Mouse (Mus musculus) cerebellum, adult 9-11 months (tissue): Measurements from ENCODE around the gene Adm.
"Not testable (repeated sequence)": the region's sequence is repeated elsewhere in the genome, so short reads cannot be mapped to it uniquely, and the experiment has no call there.

ENCODE experiments used
- DNase-seq: peaks from one replicate; pipeline ENCODE4 v3.0.0; 2022

The Adm gene

DNA sequence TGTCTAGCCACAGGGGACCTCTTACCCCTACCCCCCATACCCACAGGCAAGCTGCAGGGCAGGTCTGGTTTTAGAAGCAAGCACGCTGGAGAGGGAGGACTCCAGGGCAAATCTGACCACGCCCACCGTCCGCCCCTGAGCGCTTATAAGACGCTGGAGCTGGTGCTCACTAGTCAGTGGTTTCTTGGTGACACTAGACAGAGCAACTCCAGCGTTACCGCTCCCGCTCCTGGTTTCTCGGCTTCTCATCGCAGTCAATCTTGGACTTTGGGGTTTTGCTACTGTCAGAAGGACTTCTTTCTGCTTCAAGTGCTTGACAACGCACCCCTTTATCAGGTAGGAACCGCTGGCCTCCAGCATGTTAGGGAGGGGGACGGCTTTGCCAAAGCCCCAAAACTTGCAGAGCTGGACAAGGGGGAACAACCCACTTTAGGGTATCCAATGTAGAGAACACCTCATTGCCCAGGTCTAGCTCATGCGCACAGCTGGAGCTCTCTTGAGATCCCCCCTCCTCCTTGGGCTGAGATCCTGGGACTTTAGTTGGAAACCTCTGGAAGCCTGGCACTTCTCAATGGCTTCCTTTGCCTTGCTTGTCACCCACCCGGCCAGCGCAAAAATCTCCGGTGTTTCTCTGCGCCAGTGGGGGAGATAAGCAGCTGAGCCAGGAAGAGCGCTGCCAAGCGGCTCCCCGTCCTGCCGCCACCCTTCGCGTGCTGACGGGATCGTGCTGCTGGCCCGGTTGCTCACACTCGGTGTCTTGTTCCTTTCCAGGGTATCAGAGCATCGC, at the start of gene Adm:
TSS of gene Adm (plus strand) at position 176 of the 787 bp plus-strand sequence.
- DNase-seq: peak; percentile 58

DNA sequence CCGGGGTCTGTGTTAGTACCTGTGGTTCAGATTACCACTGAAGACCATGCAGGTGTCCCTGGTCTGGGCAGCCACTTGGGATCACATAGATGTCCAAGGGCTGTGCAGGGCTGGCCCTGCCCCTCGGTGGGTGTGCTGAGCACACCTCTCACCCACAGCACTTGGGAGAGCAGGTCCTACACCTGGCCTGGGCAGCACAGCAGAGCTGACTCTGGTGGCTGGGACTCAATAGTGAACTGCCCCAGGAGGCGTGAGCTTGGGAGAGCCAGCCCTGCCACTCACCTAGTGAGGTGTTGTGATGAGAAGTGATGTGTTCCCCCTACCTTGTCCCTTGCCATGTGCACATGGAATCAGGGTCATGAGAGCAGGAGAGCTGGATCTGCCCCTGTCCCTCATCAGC, 43.8 kb upstream of the Adm start:
- DNase-seq: no peak

- no peak for DNase-seq
These were observed 43.3 kb upstream of the Adm start for GRCm38 (mm10) chr7:110584159-110584558.

GRCm38 (mm10) chr7:110585250-110585649, 42.2 kb upstream of the Adm start:
- no peak for DNase-seq

DNA sequence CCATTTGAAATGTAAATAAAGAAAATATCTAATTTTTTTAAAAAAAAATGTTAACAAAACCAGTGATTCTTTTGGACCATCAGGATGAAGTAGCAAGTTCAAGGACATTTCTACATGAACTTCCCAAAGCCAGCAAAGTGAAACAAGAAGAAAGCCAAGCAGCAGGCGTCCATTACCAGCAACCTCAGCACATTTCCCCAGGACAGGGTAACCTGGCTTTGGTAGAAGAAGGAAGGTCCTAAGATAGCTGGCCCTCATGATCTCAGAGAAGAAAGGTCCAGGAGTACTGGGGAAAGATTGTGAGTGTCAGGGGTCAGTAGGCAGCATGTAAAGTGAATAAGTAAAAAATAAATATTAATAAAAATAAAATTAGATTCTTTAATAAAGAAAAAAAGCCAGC, 39.7 kb upstream of the Adm start:
- DNase-seq: no peak

DNA sequence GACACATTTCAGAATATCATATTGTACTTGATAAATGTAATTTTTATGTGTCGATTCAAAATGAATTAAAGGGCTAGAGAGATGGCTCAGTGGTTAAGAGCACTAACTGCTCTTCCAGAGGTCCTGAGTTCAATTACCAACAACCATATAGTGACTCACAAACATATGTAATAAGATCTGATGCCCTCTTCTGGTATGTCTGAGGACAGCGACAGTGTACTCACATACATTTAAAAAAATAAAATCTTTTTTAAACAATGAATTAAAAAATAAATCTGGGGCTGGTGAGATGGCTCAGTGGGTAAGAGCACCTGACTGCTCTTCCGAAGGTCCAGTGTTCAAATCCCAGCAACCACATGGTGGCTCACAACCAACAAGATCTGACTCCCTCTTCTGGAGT, 33.5 kb upstream of the Adm start:
- DNase-seq: not testable (repeated sequence)

- no peak for DNase-seq
These were observed 30.3 kb upstream of the Adm start for GRCm38 (mm10) chr7:110597141-110597540.

- no peak for DNase-seq
These were observed 22.0 kb upstream of the Adm start for GRCm38 (mm10) chr7:110605476-110605875.

GRCm38 (mm10) chr7:110606906-110607305, 20.6 kb upstream of the Adm start:
- no peak for DNase-seq

DNA sequence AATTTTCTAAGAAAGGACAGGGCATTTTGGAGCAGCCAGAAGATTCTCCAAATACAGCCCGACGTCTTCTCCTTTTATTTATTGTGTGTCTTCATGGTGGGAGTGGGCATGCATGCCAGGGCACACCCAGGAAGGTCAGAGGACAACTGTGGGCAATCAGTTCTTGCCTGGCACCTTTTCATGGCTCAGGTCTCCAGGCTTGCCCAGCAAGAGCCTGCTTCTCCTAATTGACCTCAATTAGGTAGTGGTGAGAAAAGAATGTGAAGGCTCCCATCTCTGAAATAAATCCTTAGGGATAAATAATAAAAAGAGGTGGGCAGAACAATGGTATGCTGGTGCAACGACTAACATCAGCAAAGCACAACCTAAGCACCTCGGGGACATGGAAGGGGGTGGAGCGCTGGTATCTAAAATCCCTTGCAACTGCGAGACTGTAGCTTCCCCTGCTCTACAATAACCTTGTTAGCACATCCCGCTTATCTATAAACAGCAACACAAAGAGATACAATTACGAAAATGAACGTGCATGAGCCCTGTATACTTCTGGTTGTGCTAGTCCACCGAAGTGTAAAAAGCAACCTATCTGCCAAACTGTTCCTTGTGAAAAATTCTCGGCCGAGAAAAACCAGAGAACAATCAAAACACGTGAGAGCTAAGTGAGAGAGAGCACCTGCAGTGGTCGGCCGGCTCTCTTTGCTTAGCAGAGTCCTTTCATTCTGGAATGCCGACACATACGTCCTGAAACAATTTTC, 13.9 kb upstream of the Adm start:
- DNase-seq: peak; percentile 35

- peak; percentile 85 for DNase-seq
These were observed 13.1 kb upstream of the Adm start, which contains the start of gene Sbf2 for GRCm38 (mm10) chr7:110614133-110615063. TSS of gene Sbf2 (minus strand) at chr7:110614922.

DNA sequence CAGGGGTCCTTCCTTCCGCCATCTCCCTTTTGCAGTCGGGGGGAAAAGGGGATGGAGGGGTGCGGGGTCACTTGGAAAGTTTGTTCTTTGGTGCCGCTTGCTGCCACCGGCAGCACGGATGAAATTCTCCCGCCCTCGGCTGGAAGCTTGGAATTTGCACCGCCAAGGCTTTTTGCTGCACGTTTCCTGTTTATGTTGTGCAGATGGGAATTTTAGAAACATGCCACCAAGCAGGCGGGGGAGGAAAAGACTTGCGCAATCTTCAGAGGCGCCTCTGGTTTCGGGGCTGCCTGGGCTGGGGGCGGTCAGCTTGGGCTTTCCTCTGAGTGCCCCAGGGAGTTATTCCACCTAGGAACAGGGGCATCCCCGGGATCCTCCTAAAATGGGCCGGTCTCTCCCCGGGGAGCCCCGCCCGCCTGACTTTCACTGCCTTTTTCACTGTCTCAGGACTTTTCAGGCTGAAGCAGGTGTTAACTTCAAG, 12.3 kb upstream of the Adm start:
- peak; percentile 60 for DNase-seq

DNA sequence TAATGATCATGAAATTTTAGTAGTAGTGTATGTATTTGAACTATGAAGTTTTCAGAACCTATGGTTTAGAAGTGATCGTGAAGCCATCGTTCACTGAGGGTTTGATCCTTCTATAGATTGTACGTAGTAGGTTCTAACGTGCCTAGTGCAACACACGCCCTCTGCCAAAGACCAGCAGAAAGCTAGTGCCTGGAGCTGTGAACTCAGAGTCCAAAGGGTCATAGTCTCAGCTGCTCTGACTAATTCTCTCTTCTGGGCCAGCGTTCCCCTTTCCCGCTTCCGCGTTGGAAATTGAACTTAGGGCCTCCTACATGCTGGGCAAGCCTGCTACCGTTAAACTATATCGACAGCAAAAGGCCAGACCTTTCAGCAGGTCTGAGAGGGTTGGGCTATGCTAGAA, 11.7 kb upstream of the Adm start:
- no peak for DNase-seq

DNA sequence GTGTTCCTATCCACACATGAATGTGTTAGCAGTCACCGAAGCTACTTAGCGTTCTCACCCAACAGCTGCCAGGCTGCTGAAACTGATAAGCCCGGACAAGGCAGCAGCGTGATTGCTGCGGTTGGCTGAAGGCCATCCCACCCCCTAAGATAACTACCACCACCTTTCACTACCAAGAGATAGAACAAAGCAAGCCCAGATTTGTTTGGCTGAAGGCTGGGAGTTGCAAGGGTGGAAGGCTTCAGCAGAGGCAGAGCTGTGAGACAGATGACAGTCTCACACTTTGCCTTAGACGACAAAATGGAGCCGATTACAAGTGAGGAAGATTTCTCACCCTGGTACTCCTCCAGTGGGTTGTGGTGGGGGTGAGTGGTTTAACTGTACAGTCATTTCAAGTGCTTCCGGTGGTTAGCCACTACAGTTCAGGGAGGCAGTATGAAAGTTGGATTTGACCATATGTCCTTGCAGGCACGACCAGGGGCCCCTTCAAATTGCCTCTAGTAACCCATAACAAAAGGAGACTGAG, 8.3 kb upstream of the Adm start:
- DNase-seq: no peak

GRCm38 (mm10) chr7:110624067-110624466, 3.4 kb upstream of the Adm start:
- no peak for DNase-seq

GRCm38 (mm10) chr7:110624961-110625360, 2.5 kb upstream of the Adm start:
- DNase-seq: no peak

GRCm38 (mm10) chr7:110625489-110625888, 2.0 kb upstream of the Adm start:
- no peak for DNase-seq

DNA sequence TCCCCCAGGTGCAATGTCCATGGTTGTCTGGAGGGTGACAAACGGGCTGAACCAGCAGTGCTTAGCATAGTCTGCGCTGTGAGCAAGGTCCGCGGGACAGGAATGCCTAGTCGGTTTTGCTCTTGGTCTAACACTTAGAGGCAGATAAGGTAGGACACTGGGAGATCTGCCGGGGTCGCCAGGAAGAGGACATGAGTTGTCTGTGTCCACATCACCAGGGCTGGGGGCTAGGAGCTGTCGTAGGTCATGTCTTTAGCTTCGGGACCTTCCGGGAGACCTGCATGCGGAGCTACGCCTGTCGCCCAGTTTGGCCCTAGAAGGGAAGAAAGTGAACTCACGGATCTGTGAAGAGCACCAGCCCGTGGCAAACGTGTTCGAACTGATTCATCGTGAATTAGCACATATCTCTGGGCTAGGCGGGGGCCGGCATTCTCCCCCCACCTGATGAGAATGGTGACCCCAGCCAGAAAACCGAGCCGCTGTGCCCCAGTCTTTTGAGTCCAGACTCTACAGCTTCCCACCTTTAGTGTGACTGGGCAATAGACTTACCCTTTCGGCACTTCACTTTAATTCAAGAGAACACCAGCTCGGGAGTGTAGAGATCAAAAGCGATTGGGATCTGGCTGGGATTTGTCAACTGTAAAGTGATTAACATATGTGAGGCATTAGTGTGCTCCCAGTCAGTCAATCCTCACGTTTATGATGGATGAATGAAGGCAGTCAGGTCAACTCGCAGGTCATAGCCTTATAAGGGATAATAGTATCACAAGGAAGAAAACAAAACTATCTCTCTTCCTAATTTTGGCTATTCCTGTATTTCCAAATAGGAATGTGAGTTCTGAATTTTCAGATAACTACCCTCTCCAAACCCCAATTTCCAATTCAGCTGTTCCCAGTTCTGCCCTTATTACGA, 1.0 kb upstream of the Adm start:
- no peak for DNase-seq

DNA sequence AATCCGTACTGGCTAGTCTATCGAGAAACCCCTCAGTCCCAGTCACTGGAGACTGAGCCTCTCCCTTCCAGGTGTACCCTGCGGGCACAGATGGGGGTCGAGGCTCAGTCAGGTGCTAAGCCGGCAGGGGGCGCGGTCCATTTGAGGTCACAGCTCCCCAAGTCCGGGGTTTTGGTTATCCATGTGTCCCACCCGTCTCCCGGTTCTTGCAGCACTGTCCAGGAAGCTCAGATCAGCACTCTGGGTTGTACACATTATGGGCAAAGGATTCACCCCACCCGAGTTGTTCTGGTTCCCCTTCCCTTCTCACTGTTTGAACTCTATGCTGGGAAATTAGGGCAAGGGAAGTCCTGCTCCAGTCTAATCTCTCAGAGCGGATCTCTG, 370 bp upstream of the Adm start:
- no peak for DNase-seq

DNA sequence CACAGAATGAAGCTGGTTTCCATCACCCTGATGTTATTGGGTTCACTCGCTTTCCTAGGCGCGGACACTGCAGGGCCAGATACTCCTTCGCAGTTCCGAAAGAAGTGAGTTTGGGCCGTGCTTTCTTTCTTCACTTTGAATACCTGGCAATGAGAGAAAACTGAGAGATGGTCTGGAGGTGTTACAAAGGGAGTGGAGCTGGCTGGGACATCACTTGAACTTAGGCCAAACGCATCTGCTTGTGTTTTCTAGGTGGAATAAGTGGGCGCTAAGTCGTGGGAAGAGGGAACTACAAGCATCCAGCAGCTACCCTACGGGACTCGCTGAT, 776 bp downstream of the Adm start:
- DNase-seq: no peak

GRCm38 (mm10) chr7:110628611-110629354, 1.3 kb downstream of the Adm start:
- DNase-seq: no peak
